Mouse (Mus musculus) erythroid progenitor cell, adult 5-6 weeks (primary cell): ENCODE measurements around the gene Stoml3. TPM values are rescaled to one million over a fixed set of nuclear protein-coding genes. Genes with fewer than 3 reads are reported as not detected.
A peak's percentile ranks its signal among the peaks of the same experiment; 100 is the strongest.

Experiments used
- ATAC-seq: replicated peaks from 2 replicates; pipeline ENCODE4 v1.8.0; 2016; ENCODE audit warnings: moderate number of reproducible peaks, mild to moderate bottlenecking, moderate TSS enrichment, inconsistent platforms; ENCODE audit not compliant: poor library complexity, low FRiP score, severe bottlenecking
- total RNA-seq, 2 experiments: library from RNA; stranded (forward) in 1 of 2; stranded (reverse) in 1 of 2; fragments of 150-400 nt in 1 of 2; fragments of 186-747, 209-891 nt in 1 of 2; gene quantifications; 2 replicates each; pipeline versions ENCODE4 v1.2.3 to v1.2.4; 2015 to 2017; ENCODE audit warnings: low replicate concordance in 2 of 2

The Stoml3 gene
- total RNA-seq (2015; ENCODE audit: low replicate concordance) (not detected in 2 replicates), total RNA-seq (2017; ENCODE audit: low replicate concordance) (0.30 TPM in 1 of 2 replicates, not detected in the other)

- no peak for ATAC-seq
These were observed at the start of gene Stoml3 for GRCm38 (mm10) chr3:53488353-53488752. TSS of gene Stoml3 (plus strand) at chr3:53488653.

DNA sequence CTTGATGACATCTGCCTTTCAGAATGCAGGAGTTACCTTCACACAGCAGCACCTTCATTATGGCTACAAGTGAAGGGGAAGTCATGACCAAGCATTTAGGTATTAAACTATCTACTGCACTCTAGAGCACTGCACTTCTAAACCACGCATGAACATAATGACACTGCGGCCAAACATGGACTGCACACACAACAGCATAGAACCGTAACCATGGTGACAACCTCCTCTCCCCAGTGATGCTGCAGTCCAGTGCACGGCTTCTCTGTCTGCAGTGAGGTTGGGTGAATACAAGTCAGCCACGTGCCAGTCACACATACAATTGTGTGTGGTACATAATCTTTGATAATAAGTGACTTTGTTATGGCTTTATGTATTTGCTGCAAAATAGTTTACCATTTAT lies 42.9 kb upstream of the Stoml3 start:
- no peak for ATAC-seq

- ATAC-seq: no peak
These were observed 41.7 kb upstream of the Stoml3 start for GRCm38 (mm10) chr3:53446801-53447200.

DNA sequence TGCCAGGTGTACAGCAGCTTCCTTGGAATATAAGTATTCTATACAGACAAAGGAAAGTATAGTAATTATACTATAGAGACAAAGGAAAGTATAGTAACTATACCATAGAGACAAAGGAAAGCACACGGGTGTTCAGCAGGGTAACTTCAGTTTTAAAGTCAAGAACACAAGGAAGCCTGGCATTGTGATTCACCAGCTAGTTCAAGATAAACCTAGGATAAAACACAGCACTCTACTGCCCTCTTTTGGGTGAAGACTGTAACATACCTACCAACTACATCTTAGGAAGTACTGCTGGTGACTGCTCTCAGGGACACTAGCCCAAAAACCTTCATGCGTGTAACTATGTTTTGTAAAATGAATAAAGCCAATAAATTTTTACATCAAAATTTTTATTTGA lies 40.2 kb upstream of the Stoml3 start:
- ATAC-seq: no peak

DNA sequence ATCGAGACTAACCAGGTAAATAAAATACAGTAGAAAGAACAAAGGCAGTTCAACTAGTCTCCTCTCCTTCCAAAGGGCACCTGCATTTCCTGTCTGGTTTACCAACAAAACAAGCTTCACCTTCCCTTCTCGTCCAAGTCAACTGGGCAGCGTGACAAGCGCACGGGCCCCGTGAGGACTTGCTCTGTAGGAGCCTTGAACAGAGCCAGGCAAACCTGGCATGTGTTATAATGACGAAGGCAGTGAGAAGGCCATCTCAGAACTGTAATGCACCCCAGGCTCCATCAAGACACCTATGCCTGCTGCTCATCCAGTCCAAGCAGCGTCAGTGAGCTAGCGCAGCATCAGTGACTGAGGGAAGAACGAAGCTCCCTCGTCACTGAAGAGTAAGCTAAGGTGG lies 37.8 kb upstream of the Stoml3 start:
- ATAC-seq: no peak

DNA sequence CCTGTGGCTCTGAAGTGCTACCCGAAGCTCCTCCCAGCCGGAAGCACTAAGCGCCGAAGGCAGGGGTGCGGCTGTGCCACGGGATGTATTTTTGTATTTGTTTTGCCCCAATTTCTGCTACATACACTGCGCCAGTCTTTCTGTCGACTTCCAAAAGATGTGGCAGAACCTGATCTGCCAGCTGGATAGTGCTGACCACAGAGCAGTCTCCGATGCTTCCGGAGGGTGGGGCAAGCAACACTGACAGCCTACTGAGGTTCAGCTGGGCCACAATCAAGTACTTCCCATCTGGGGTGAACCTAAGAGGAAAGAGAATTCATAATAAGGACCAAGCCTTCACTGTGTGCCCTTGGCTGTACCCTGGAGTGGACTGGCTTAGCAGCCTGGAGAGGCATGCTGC lies 36.1 kb upstream of the Stoml3 start:
- no peak for ATAC-seq

DNA sequence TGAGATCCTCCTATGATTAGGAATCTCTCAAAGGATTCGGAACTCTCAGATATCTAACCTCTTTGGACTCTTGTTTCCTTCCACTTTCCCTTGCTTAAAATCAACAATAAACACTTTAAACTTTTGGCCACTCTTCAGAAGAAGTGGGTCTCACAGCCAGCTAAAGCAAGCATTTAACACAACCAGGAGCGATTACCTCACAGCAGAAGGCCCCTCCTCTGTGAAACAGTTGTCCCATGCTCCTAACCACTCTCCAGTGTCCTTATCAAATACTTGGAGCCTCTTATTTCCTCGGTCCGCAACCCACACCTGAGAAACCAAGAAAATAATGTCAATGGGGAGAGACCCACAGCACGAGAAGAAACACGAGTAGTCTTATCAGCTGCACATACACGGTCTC lies 35.1 kb upstream of the Stoml3 start:
- ATAC-seq: no peak

DNA sequence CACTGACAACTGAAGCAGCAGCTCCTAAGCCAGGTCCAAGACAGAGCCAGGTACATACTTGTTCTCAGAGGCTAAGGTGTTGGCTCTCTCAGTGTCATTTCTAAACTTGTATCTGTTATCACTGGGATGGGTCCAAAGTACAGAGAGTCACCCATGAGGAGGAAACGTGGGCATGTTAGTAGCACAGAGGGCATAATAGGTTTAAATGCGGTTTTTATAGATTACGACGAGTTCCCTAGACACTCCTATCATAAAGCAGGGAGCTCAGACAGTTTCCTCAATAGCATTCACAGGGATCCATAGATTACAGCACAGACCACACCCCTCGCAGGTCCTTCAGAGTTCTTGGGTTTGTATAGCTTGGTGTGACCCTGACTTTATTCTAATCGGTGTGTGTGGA lies 34.4 kb upstream of the Stoml3 start:
- ATAC-seq: no peak

DNA sequence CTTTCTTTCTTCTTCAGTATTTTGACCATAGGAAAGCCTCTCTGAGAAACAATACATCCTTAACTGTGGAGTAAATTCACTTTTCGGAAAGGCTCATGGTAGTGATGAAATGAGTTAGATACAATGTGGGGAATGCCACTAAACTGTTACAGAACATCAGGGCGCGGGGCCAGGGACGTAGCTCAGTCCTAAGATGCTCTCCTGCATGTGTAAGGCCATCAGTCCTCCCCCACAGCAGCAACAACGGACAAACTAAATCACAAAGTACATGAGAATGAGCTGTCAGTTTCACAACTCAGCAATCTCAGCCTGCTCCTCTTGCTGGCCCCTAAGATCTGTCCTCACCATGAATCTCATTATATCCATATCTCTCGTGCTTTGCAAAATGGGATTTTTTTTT lies 33.9 kb upstream of the Stoml3 start:
- no peak for ATAC-seq

- no peak for ATAC-seq
These were observed 33.5 kb upstream of the Stoml3 start for GRCm38 (mm10) chr3:53454984-53455383.

GRCm38 (mm10) chr3:53457750-53458149 lies 30.7 kb upstream of the Stoml3 start:
- no peak for ATAC-seq

DNA sequence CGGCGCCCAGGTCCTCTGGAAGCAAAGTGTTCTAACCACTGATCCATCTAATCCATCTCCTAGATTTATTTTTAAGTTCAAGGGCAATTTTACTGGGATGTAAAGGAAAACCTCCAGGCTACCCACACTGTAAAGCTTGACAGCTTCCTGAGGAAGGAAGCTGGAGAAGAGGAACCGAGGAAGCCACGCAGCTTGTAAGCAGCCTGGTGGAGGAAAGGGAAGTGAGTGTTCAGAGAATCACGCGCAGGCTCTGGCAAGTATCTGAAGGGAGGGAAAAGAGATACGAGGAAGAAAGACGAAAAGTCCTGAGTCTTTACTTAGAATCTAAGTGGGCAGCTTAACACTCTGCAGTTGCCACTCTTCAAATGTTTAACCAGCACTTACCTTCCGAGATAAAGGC lies 28.3 kb upstream of the Stoml3 start:
- no peak for ATAC-seq

- no peak; the same call in 1 of the 2 replicates for ATAC-seq
These were observed 25.8 kb upstream of the Stoml3 start for GRCm38 (mm10) chr3:53462701-53463045.

DNA sequence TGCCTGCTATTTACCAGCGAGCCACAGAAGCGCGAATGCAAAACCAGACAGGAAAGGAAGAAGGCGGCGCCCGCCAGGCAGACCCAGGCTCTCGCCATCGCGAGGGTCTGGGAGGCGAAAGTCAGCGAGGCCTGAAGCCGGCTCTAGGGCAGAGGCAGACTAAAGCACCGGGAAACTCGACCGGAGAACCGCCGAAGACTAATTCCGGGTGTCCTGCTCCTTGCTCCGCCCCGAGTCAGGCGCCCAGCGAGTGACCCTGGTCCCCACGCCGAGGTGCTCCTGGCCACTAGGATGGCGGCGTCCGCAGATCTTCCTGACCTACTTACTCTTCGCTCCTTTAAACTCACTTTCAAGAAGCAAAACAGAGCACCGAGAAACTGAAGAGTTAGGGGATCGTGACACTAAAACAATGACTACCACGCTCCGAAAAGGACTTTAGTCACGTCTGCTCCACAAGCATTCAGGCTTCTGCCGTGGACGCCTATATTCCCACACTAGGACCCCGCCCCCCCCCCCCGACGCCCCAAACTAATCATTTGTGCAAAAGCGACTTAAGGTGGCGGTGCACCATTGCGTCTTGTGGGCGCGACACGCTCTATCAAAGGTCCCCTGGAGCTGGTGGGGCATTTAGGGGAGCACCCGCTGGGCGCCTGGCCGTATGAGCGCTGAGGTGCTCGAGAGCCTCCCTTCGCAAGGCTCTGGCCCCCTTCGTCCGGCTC lies 25.2 kb upstream of the Stoml3 start, which contains the start of the genes Nhlrc3 and Proser1:
Gene Nhlrc3 (minus strand): TSS at position 287 of the 719 bp plus-strand sequence.
Gene Proser1 (plus strand): TSS at position 621 of the 719 bp plus-strand sequence.
- ATAC-seq: peak; percentile 86

GRCm38 (mm10) chr3:53463765-53464114 lies 24.7 kb upstream of the Stoml3 start:
- ATAC-seq: peak; percentile 13; the same call in 1 of the 2 replicates

DNA sequence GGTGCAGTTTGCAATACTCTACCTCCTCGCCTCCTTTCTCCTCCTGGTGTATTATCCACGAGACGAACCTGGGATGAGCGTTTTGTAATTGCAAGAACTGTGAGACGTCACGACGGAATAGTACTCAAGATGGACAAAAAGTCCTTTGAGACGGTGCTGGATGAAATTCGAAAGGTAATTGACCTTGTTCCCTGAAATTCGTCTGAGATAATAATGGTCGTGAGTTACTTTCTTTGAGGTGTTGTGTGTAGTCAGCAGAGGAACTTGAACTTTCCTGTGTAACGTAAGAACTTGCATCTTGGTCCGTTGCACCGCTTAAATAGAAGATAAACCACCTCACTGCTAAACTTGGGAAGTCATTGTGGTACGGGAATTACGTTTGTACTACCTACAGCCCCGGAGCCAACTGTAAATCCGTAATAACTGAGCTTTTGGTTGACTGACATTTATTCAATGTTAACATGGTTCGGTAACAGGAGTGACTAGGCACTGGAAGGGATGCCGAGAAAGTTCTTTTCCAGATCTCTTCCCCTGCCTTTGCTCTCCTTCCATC lies 24.2 kb upstream of the Stoml3 start:
- 0 out of 2 replicates have a peak, but pooled peaks have one; percentile 6 for ATAC-seq

GRCm38 (mm10) chr3:53465330-53465729 lies 23.1 kb upstream of the Stoml3 start:
- no peak for ATAC-seq

DNA sequence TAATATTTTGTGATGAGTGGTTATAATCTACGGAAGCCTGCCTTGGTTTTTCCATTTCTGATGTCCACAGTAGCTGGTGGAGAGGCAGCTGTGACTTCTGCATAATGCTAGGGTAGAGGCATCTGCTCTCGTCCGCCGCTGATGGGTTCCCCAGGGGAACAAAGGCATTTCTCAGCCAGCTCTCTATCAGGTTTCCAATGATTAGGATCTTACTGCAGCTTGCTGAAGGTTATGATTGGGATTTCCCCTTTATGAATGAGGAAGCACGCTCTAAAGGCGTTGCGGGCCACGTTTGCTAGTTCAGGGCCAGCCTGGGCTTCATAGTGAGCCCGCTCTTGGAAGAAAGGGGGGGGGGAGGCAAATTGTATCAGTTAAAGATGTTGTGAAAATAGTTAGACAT lies 22.0 kb upstream of the Stoml3 start:
- ATAC-seq: no peak

GRCm38 (mm10) chr3:53467356-53467755 lies 21.1 kb upstream of the Stoml3 start:
- ATAC-seq: no peak

DNA sequence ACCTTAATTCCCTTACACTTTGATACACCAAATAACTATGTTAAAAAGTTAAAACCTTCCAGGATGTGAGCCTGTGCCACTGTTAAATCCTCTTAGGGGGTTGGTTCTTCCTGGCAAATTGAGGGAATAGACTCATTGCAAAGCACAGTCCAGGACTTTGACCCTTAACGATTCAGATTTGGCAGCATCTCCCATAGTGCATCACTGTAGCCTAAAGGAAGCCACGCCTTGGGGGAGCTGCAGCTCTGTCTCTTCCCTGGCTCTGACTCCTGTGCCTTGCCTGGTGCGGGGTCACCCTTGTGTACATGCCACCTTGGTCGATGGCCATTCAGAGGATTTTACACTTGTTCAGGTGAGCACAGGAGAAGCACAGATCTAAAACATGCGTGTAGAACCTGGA lies 18.8 kb upstream of the Stoml3 start:
- no peak for ATAC-seq

DNA sequence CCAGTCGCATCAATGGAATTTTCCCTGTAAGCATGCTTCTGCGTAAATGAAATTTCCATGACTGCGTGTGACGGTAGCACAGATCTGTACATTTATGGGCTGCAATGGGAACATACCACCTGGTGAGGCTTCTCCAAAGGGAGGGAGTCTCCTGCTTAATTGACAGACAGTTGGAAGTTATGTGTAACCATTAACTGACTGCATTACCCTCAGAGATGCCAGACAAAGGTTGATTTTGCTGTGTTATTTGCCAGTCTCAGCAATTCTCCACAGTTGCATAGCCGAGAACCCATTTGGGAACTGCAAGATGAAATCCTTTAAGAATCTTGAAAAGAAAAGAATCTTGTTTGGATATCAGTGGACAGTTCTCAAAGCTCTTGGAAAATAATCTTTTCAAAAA lies 16.4 kb upstream of the Stoml3 start:
- no peak for ATAC-seq

DNA sequence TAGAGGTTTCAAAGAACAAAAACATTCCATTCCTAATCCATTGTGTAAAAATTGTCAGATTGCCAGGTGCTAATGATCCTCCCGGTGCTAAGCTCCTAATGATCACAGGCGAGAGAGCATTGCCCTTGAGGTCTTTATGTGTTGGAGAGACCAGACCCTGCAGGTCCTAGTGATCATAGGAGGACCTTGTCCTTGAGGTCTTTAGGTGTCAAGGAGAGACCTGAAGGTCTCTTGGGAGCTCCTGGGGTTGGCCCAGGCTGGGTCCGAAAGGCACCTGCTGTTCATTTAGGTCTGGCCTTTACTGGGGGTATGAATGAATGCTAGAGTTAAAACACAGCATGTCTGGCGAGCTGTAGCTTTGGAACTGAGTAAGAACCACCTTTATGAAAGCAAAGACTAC lies 14.3 kb upstream of the Stoml3 start:
- no peak for ATAC-seq
